Mouse (Mus musculus): ENCODE data around the gene Crkl. TPM values are rescaled to one million over a fixed set of nuclear protein-coding genes. Genes with fewer than 3 reads are reported as not detected.

Gene Crkl
- polyA plus RNA-seq, 1 experiment from 2014 or later = 70.9 TPM

Other genes starting within 250 kb of the Crkl start
- gene Ube2l3, start 249.3 kb upstream of the Crkl start, polyA plus RNA-seq (2016; fragmentation: Nextera tagmentation; extraction: Ambion mirVana) = 410 and 436 TPM in 2 replicates
- gene Rimbp3, start 243.4 kb upstream of the Crkl start, polyA plus RNA-seq (2016; fragmentation: Nextera tagmentation; extraction: Ambion mirVana) = 0.70 and 0.79 TPM in 2 replicates
- gene Hic2, start 218.4 kb upstream of the Crkl start, polyA plus RNA-seq (2016; fragmentation: Nextera tagmentation; extraction: Ambion mirVana) = 17.0 and 17.1 TPM in 2 replicates
- gene Tmem191c, start 175.9 kb upstream of the Crkl start, polyA plus RNA-seq (2016; fragmentation: Nextera tagmentation; extraction: Ambion mirVana) = 7.1 and 8.9 TPM in 2 replicates
- 0.19 and 0.21 TPM in 2 replicates for gene Serpind1, start 120.6 kb upstream of the Crkl start, polyA plus RNA-seq (2016; fragmentation: Nextera tagmentation; extraction: Ambion mirVana)
- gene Snap29, start 46.0 kb upstream of the Crkl start, polyA plus RNA-seq (2016; fragmentation: Nextera tagmentation; extraction: Ambion mirVana) = 9.8 and 11.2 TPM in 2 replicates
- 38.0 and 39.0 TPM in 2 replicates for gene Pi4ka, start 45.7 kb upstream of the Crkl start, polyA plus RNA-seq (2016; fragmentation: Nextera tagmentation; extraction: Ambion mirVana)
- 0.75 and 1.1 TPM in 2 replicates for gene Aifm3, start 37.6 kb downstream of the Crkl start, polyA plus RNA-seq (2016; fragmentation: Nextera tagmentation; extraction: Ambion mirVana)
- 84.2 and 87.5 TPM in 2 replicates for gene Lztr1, start 56.7 kb downstream of the Crkl start, polyA plus RNA-seq (2016; fragmentation: Nextera tagmentation; extraction: Ambion mirVana)
- gene Thap7, start 79.1 kb downstream of the Crkl start, polyA plus RNA-seq (2016; fragmentation: Nextera tagmentation; extraction: Ambion mirVana) = 49.4 and 52.2 TPM in 2 replicates
- gene Lrrc74b, start 109.3 kb downstream of the Crkl start, polyA plus RNA-seq (2016; fragmentation: Nextera tagmentation; extraction: Ambion mirVana) = 0.10 TPM in 1 of 2 replicates, not detected in the other
- gene P2rx6, start 109.9 kb downstream of the Crkl start, polyA plus RNA-seq (2016; fragmentation: Nextera tagmentation; extraction: Ambion mirVana) = 0.21 and 0.24 TPM in 2 replicates
- gene Slc7a4, start 131.2 kb downstream of the Crkl start, polyA plus RNA-seq (2016; fragmentation: Nextera tagmentation; extraction: Ambion mirVana) = 1.5 and 1.6 TPM in 2 replicates
- 66.7 and 68.7 TPM in 2 replicates for gene Smpd4, start 167.4 kb downstream of the Crkl start, polyA plus RNA-seq (2016; fragmentation: Nextera tagmentation; extraction: Ambion mirVana)
- gene Ccdc74a, start 194.5 kb downstream of the Crkl start, polyA plus RNA-seq (2016; fragmentation: Nextera tagmentation; extraction: Ambion mirVana) = 5.3 and 6.6 TPM in 2 replicates

Measured in embryonic facial prominence, embryonic 10.5 days (tissue).